Mouse (Mus musculus) MEL (cell line): ENCODE data around the gene Rcbtb2.

Experiments
- CTCF ChIP-seq, 3 experiments: IDR thresholded peaks in 2 of 3; conservative IDR thresholded peaks in 1 of 3; 2 replicates each; pipeline ENCODE4 v1.5.1; 2011 to 2012; ENCODE audit warnings: low read length in 3 of 3, low read depth in 2 of 3, mild to moderate bottlenecking in 2 of 3, improper control_type of control experiment in 1 of 3, inconsistent platforms in 1 of 3, mixed read lengths in 1 of 3, moderate library complexity in 1 of 3; ENCODE audit not compliant: control insufficient read depth in 1 of 3, insufficient read depth in 1 of 3, poor library complexity in 1 of 3, severe bottlenecking in 1 of 3
- ELF1 ChIP-seq: IDR thresholded peaks from 2 replicates; pipeline ENCODE4 v1.6.1; 2014; ENCODE audit warnings: low read depth, mild to moderate bottlenecking, inconsistent platforms, low read length, improper control_type of control experiment, moderate library complexity
- EP300 ChIP-seq, 2 experiments: IDR thresholded peaks; 2 replicates each; pipeline ENCODE4 v1.6.1; 2011; ENCODE audit warnings: improper control_type of control experiment in 2 of 2, low read length in 2 of 2, low read depth in 1 of 2, mild to moderate bottlenecking in 1 of 2
- ETS1 ChIP-seq: IDR thresholded peaks from 2 replicates; pipeline ENCODE4 v1.6.1; 2012; ENCODE audit warnings: low read depth, mild to moderate bottlenecking, inconsistent platforms, low read length, improper control_type of control experiment, moderate library complexity
- NRF1 ChIP-seq: IDR thresholded peaks from 2 replicates; pipeline ENCODE4 v1.6.1; 2014; ENCODE audit warnings: low read depth, mild to moderate bottlenecking, inconsistent platforms, low read length, improper control_type of control experiment, moderate library complexity; ENCODE audit not compliant: poor library complexity, insufficient read depth, severe bottlenecking
- POLR2A ChIP-seq, 2 experiments: IDR thresholded peaks; 2 replicates each; pipeline ENCODE4 v1.6.1; 2011 to 2012; ENCODE audit warnings: low read length in 2 of 2, mild to moderate bottlenecking in 2 of 2, control low read depth in 1 of 2, improper control_type of control experiment in 1 of 2, low read depth in 1 of 2, moderate library complexity in 1 of 2; ENCODE audit not compliant: control insufficient read depth in 1 of 2, insufficient read depth in 1 of 2, poor library complexity in 1 of 2
- POLR2AphosphoS5 ChIP-seq: IDR thresholded peaks from 2 replicates; pipeline ENCODE4 v1.6.1; 2012; ENCODE audit warnings: low read depth, borderline replicate concordance, mild to moderate bottlenecking, inconsistent platforms, low read length, moderate library complexity, mixed read lengths
- RAD21 ChIP-seq: IDR thresholded peaks from 2 replicates; pipeline ENCODE4 v1.6.1; 2011; ENCODE audit warnings: mild to moderate bottlenecking, low read depth, low read length, improper control_type of control experiment
- RCOR1 ChIP-seq: IDR thresholded peaks from 2 replicates; pipeline ENCODE4 v1.6.1; 2012; ENCODE audit warnings: low read depth, mild to moderate bottlenecking, inconsistent platforms, low read length, improper control_type of control experiment
- SMC3 ChIP-seq: IDR thresholded peaks from 2 replicates; pipeline ENCODE4 v1.6.1; 2011; ENCODE audit warnings: low read depth, low read length, improper control_type of control experiment
- USF1 ChIP-seq: IDR thresholded peaks from 2 replicates; pipeline ENCODE4 v1.6.1; 2014; ENCODE audit warnings: low read depth, mild to moderate bottlenecking, inconsistent platforms, low read length, improper control_type of control experiment, moderate library complexity
- ZC3H11A ChIP-seq: IDR thresholded peaks from 2 replicates; pipeline ENCODE4 v1.6.1; 2012; ENCODE audit warnings: low read depth, mild to moderate bottlenecking, inconsistent platforms, low read length, improper control_type of control experiment

- TF ChIP-seq POLR2A (IDR thresholded peaks at IDR 0.05; ENCODE audit: control insufficient read depth in 1 of 2, insufficient read depth in 1 of 2, low read depth in 1 of 2, low read length in 2 of 2, poor library complexity in 1 of 2) (no peak), NRF1 (no peak), POLR2AphosphoS5 (no peak), CTCF (IDR thresholded peaks at IDR 0.05 in 2 of 3, conservative IDR thresholded peaks at IDR 0.05 in 1 of 3; ENCODE audit: control insufficient read depth in 1 of 3, insufficient read depth in 1 of 3, low read depth in 2 of 3, low read length in 3 of 3, poor library complexity in 1 of 3, severe bottlenecking in 1 of 3) (no peak), RAD21 (no peak), ETS1 (no peak), EP300 (IDR thresholded peaks at IDR 0.05; ENCODE audit: low read depth in 1 of 2, low read length in 2 of 2) (no peak), SMC3 (no peak), USF1 (no peak), ZC3H11A (no peak), ELF1 (no peak), RCOR1 (no peak)
Measured at GRCm38 (mm10) chr14:73231286-73231982, 108.6 kb downstream of the Rcbtb2 start.
